Mouse (Mus musculus) heart, embryonic 13.5 days (tissue): ENCODE data around the gene Itpr1. TPM values are rescaled to one million over a fixed set of nuclear protein-coding genes. Genes with fewer than 3 reads are reported as not detected.

Experiments
- ATAC-seq: fragments of 200-750 bp; cut with Nextera tagmentation; 2 replicates; pipeline ENCODE4 v1.8.0; 2017; ENCODE audit warnings: moderate TSS enrichment; ENCODE audit not compliant: insufficient number of reproducible peaks, low FRiP score, low TSS enrichment; ENCODE audit errors: extremely low read depth
- H3K27ac ChIP-seq: fragments of 300-500 bp; sonication (generic); replicated peaks from 2 replicates; pipeline ENCODE4 v1.5.1; 2015; ENCODE audit warnings: moderate library complexity, mild to moderate bottlenecking, inconsistent platforms
- H3K27me3 ChIP-seq: fragments of 300-500 bp; sonication (generic); replicated peaks from 2 replicates; pipeline ENCODE4 v1.6.1; 2015; ENCODE audit warnings: mild to moderate bottlenecking, inconsistent platforms
- H3K36me3 ChIP-seq: fragments of 300-500 bp; sonication (generic); 2 replicates; pipeline ENCODE4 v1.6.1; 2015; ENCODE audit warnings: mild to moderate bottlenecking, inconsistent platforms
- H3K4me1 ChIP-seq: fragments of 300-500 bp; sonication (generic); 2 replicates; pipeline ENCODE4 v1.6.1; 2015; ENCODE audit warnings: inconsistent platforms
- H3K4me2 ChIP-seq: fragments of 300-500 bp; sonication (generic); 2 replicates; pipeline ENCODE4 v1.6.1; 2015; ENCODE audit warnings: inconsistent platforms, mild to moderate bottlenecking, moderate library complexity
- H3K4me3 ChIP-seq: fragments of 300-500 bp; sonication (generic); 2 replicates; pipeline ENCODE4 v1.5.1; 2015; ENCODE audit warnings: moderate library complexity, mild to moderate bottlenecking, inconsistent platforms
- H3K9ac ChIP-seq: fragments of 300-500 bp; sonication (generic); 2 replicates; pipeline ENCODE4 v1.6.1; 2015; ENCODE audit warnings: inconsistent platforms, mild to moderate bottlenecking, moderate library complexity
- H3K9me3 ChIP-seq: fragments of 300-500 bp; sonication (generic); 2 replicates; pipeline ENCODE4 v1.6.1; 2016; ENCODE audit warnings: inconsistent platforms
- WGBS: fragments of 180-500 bp; shearing (Covaris S2); methylation state at CpG from one replicate; pipeline ENCODE4 v1.1.7; 2015; ENCODE audit warnings: mixed read lengths; 5-methylcytosine and 5-hydroxymethylcytosine counted together
- polyA plus RNA-seq: library from polyadenylated mRNA; unstranded; fragments of >200 nt; fragmentation: Nextera tagmentation; extraction: Ambion mirVana; gene quantifications from 2 replicates; pipeline ENCODE4 v1.2.1, GENCODE M21; 2015

Itpr1 gene
- 11.1 and 12.1 TPM in 2 replicates for polyA plus RNA-seq

DNA sequence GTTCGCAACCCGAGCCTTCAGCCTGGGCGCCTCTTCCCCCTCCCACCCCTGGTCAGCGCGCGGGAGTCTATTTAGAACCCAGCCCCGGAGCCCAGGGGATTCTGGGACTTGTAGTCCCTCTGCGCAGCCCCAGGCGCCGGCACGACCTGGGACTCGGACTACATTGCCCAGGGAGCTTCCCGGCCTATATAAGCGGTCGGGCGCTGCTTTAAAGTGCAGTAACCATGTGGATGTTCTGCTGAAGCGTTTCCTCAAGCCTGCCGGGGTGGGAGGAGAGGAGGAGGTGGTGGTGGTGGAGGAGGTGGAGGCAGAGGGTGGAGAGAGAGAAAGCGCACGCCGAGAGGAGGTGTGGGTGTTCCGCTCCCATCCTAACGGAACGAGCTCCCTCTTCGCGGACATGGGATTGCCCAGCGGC, at the start of gene Itpr1:
Itpr1 (plus strand) TSS at position 216 of the 415 bp plus-strand sequence.
- Histone ChIP-seq H3K4me1 (peaks cover 44% of the 10 kb centered on the region), H3K4me3 (peak within 1 kb of the TSS; percentile 92), H3K27ac (peak within 1 kb of the TSS; percentile 86), H3K36me3 (peaks cover 4% of the 10 kb centered on the region; the same call in 1 of the 2 replicates), H3K4me2 (peak within 1 kb of the TSS; percentile 93), H3K27me3 (no peaks in the 10 kb centered on the region), H3K9ac (peak within 1 kb of the TSS; percentile 90), H3K9me3 (no peaks in the 10 kb centered on the region)
- ATAC-seq, result peak; percentile 99
- WGBS, result under 1% methylated on average over 27 of the region's 27 CpGs

DNA sequence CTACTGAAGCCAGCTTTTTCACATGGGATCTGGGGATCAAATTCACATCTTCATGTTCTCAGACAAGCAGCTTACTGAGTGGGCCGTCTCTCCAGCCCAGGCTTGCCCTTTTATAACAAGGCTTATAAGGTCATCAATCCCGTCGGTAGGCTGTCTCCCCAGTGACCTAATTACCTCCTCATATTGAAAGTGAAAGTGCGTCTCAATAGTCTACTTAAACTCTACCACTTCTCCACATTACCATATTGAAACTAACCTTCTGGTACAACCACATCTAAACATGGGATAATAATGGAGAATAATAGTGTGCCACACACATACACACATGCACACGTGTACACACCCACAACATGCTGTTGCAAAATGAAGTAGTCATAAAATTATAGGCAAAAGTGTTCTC, 48.0 kb upstream of the Itpr1 start:
- 78% methylated on average over 5 of the region's 5 CpGs for WGBS
- no peak for ATAC-seq

DNA sequence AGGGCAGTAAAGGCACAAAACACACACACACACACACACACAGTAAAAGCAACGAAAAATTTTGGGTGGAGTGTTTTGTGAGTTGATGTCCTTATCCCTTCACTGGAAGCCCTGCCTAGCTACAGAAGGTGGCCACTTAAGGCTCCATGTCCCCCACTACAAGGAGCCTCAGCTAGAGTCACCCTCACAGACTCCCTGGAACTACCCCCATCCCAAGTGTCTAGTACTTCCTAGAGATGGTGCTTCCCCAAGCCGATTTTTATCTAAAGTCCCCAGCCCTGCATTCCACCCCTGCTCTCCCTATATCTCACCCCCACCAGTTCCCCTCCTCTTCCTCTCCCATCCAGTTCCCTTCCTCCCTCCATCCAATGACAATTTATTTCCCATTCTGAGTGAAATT, 47.3 kb upstream of the Itpr1 start:
- H3K9ac ChIP-seq, result no peak overlapping the region
- H3K4me3 ChIP-seq, result no peak overlapping the region
- no peaks in the 10 kb centered on the region for H3K9me3 ChIP-seq
- WGBS, result 53% methylated on average over 2 of the region's 2 CpGs
- ATAC-seq, result no peak
- H3K27me3 ChIP-seq, result no peaks in the 10 kb centered on the region
- no peak overlapping the region for H3K27ac ChIP-seq
- no peak overlapping the region for H3K4me2 ChIP-seq
- H3K4me1 ChIP-seq, result 0 out of 2 replicates have a peak, but pooled peaks cover 3% of the 10 kb centered on the region
- H3K36me3 ChIP-seq, result no peaks in the 10 kb centered on the region

More for the DNA sequence above, 48.0 kb upstream of the Itpr1 start:
- Histone ChIP-seq H3K4me1 (0 out of 2 replicates have a peak, but pooled peaks cover 3% of the 10 kb centered on the region), H3K9me3 (no peaks in the 10 kb centered on the region), H3K9ac (no peak overlapping the region), H3K4me3 (no peak overlapping the region), H3K4me2 (no peak overlapping the region), H3K27ac (no peak overlapping the region), H3K36me3 (no peaks in the 10 kb centered on the region), H3K27me3 (no peaks in the 10 kb centered on the region)

DNA sequence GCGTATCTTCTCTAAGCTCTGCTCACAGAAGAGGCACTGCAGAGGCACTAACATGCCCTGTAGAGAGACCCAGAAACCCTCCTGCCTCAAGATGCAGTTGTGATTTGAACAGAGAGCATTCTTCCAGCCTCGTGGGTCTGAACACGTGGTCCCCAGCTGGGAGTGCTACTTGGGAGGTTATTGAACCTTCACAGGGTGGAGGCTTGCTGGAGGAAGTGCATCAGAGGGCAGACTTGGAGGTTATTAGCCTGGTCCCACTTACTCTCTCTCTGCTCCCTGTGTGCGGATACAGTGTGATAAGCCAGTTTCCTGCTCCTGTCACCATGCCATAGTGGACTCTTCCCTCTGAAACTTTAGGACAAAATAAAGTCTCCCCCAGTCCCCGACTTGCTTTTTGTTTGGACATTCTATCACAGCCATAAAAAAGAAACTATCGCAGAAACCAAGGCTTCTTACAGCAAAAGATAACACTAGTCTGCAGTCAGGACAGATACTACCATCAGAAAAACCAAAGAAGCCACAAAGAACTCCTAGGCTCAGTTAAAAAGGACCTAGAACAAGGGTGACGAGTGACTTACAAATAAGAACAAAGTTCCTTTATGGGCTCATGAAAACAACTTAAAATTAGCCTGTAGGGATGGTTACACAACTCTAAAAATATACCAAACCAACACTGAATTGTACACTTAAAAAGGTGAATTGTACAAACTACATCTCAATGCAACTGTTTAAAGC, 44.8 kb upstream of the Itpr1 start:
- no peak overlapping the region for H3K27ac ChIP-seq
- WGBS, result 58% methylated on average over 7 of the region's 7 CpGs
- no peak for ATAC-seq
- H3K9me3 ChIP-seq, result peaks cover 4% of the 10 kb centered on the region; the same call in 1 of the 2 replicates
- H3K4me3 ChIP-seq, result no peak overlapping the region
- H3K4me2 ChIP-seq, result no peak overlapping the region
- H3K9ac ChIP-seq, result no peak overlapping the region
- H3K4me1 ChIP-seq, result 0 out of 2 replicates have a peak, but pooled peaks cover 3% of the 10 kb centered on the region
- peaks cover 17% of the 10 kb centered on the region for H3K36me3 ChIP-seq
- H3K27me3 ChIP-seq, result no peaks in the 10 kb centered on the region

DNA sequence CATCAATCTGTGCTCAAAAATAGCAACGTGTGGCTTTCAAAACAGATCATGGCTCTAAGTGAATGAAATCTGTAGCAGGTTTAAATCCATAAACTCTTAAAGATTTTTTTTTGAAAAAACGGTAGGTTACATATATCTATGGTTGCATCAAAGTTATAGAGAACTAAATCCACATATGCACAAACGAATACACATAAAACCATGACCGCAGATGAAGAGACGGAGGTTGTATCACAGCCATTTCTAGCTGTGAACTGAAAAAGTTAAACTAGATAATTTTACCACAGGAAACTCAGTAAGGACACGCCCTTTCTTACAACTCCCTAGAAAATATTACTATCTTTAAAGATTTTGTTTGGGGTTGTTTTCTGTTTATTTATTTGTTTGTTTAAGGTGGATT, 44.2 kb upstream of the Itpr1 start:
- H3K9ac ChIP-seq, result no peak overlapping the region
- ATAC-seq, result no peak
- H3K9me3 ChIP-seq, result peaks cover 4% of the 10 kb centered on the region; the same call in 1 of the 2 replicates
- H3K4me3 ChIP-seq, result no peak overlapping the region
- peaks cover 23% of the 10 kb centered on the region for H3K36me3 ChIP-seq
- H3K27ac ChIP-seq, result no peak overlapping the region
- H3K4me1 ChIP-seq, result no peaks in the 10 kb centered on the region
- no peaks in the 10 kb centered on the region for H3K27me3 ChIP-seq
- WGBS, result 81% methylated on average over 6 of the region's 6 CpGs
- no peak overlapping the region for H3K4me2 ChIP-seq

DNA sequence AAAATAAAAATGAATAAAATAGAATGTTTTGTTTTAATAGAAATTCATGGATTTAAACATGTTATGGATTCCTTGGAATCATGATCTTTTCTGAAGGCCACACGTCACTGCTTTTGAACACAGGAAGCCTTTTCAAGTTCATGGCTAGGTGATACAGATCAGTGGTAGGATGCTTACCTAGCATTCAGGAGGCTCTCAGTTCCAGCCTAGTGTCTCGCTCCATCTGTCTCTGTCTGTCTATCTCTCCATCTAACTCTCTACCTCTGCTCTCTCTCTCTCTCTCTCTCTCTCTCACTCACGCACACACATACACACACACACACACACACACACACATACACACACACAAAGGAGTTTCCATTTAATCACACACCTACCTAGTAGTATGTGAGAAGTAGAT, 43.4 kb upstream of the Itpr1 start:
- ATAC-seq, result no peak
- no peaks in the 10 kb centered on the region for H3K4me1 ChIP-seq
- H3K27me3 ChIP-seq, result no peaks in the 10 kb centered on the region
- peaks cover 26% of the 10 kb centered on the region for H3K36me3 ChIP-seq
- peaks cover 4% of the 10 kb centered on the region; the same call in 1 of the 2 replicates for H3K9me3 ChIP-seq
- H3K4me3 ChIP-seq, result no peak overlapping the region
- WGBS, result 76% methylated on average over 3 of the region's 3 CpGs
- no peak overlapping the region for H3K9ac ChIP-seq
- no peak overlapping the region for H3K27ac ChIP-seq
- no peak overlapping the region for H3K4me2 ChIP-seq

DNA sequence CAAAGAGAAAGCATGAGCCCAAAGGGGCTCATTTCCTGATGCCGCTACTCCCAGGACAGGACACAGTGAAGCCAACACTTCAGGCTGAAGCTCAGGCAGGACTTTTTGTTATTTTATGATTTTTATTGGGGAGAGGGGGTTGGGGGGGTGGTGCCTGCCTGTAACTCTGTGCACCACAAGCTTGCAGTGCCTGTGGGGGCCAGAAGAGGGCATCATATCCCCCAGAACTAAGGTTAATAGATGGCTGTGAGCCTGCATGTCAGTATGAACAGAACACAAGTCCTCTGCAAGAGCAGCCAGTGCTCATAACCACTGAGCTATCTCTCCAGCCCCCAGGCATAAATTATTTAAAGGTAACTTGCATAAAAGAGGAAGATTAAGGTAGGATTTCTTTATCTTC, 40.7 kb upstream of the Itpr1 start:
- Histone ChIP-seq H3K9me3 (peaks cover 4% of the 10 kb centered on the region; the same call in 1 of the 2 replicates), H3K36me3 (peaks cover 38% of the 10 kb centered on the region), H3K4me2 (no peak overlapping the region), H3K27me3 (no peaks in the 10 kb centered on the region), H3K4me1 (no peaks in the 10 kb centered on the region), H3K9ac (no peak overlapping the region), H3K4me3 (no peak overlapping the region), H3K27ac (no peak overlapping the region)
- WGBS, result 94% methylated on average over 1 of the region's 1 CpGs
- no peak for ATAC-seq

DNA sequence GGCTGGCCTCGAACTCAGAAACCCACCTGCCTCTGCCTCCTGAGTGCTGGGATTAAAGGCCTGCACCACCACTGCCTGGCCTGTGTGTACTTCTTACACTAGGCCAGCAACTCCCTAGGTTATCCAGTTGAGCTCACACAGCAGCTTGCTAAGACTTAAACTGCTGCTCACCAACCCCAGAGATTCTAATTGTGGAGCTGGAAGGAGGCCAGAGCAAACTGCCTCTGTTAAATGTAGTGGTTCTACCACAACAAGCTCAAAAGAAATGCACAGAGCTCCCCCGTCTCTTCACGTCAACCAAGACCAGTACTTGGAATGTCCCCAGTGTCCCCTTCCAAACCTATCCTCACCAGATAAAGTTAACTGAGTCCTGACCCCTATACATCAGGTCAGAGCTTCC, 38.7 kb upstream of the Itpr1 start:
- no peak for ATAC-seq
- H3K4me3 ChIP-seq, result no peak overlapping the region
- H3K9me3 ChIP-seq, result peaks cover 4% of the 10 kb centered on the region; the same call in 1 of the 2 replicates
- H3K4me2 ChIP-seq, result no peak overlapping the region
- no peaks in the 10 kb centered on the region for H3K27me3 ChIP-seq
- H3K27ac ChIP-seq, result no peak overlapping the region
- H3K9ac ChIP-seq, result no peak overlapping the region
- WGBS, result 79% methylated on average over 3 of the region's 3 CpGs
- H3K4me1 ChIP-seq, result no peaks in the 10 kb centered on the region
- peaks cover 38% of the 10 kb centered on the region for H3K36me3 ChIP-seq

DNA sequence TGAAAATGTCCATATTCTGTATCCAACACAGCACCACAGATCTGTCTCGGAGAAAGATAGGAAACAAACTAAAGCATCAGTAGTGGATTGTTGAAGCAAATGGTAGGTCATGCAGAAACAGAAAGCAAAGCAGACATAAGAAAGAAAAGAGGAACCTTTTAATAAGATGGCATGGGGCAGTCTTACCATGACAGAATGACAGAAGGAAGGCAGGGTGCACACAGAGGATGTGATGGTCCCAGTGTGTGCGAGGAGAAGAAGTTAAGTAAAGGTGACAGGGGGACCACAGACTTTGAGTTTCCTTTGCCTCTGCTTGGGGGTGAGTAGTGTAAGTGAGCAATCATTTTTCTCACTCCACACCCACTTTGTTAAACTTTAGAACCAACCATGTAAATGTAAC, 33.8 kb upstream of the Itpr1 start:
- peaks cover 14% of the 10 kb centered on the region for H3K36me3 ChIP-seq
- H3K4me1 ChIP-seq, result no peaks in the 10 kb centered on the region; the same call in 1 of the 2 replicates
- 84% methylated on average over 2 of the region's 2 CpGs for WGBS
- no peak overlapping the region for H3K4me2 ChIP-seq
- H3K27me3 ChIP-seq, result no peaks in the 10 kb centered on the region
- H3K27ac ChIP-seq, result no peak overlapping the region
- no peak overlapping the region for H3K9ac ChIP-seq
- no peaks in the 10 kb centered on the region for H3K9me3 ChIP-seq
- H3K4me3 ChIP-seq, result no peak overlapping the region
- ATAC-seq, result no peak

DNA sequence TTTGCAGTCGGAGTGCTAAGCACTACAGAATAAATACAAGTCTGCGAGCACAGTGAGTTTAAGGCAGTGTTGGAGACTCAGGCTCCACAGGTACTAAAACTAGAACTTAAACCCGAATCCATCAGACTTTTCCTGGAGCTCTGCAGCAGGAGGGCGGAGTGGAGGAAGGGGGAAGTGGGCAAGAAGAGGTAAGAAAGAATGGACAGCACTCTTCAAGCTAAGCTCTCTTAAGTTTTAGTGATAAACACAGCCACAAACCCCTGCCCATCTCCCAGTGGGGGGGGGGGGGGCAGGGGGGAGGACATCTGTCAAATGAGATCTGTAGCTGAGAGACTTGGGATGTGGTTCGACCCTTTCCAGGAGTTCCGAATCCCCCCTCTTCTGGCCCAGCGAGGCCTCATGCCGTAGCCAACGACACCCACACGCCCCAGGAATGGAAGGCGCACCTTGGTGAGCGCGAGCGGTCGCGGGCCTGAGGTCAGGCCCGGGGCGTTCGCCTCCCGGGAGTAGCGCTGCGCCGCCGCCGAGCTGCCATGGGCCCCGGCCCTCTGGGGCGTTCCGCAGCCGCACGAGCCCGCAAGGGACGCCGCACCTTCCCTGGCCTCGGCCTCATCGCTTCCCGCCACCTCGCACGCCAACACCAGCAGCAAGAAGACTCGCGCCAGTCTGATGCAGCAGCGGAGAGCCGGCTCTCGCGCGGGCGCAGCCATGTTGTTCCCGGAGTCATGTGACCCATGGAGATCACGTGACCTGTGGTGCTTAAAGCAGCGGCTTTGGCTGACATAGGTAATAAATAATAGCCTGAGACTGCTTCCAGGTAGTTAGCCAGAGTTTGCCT, 27.8 kb upstream of the Itpr1 start, which contains the start of gene Sumf1:
Sumf1 (minus strand) TSS at position 736 of the 838 bp plus-strand sequence.
- Histone ChIP-seq H3K4me3 (peak within 1 kb of the TSS; percentile 90), H3K4me1 (peaks cover 9% of the 10 kb centered on the region), H3K9me3 (no peaks in the 10 kb centered on the region), H3K4me2 (peak within 1 kb of the TSS; percentile 94), H3K9ac (peak within 1 kb of the TSS; percentile 86), H3K27me3 (peaks cover 1% of the 10 kb centered on the region; the same call in 1 of the 2 replicates), H3K27ac (no peak within 1 kb of the TSS), H3K36me3 (no peaks in the 10 kb centered on the region)
- 4% methylated on average over 49 of the region's 49 CpGs for WGBS
- ATAC-seq, result peak; percentile 63

DNA sequence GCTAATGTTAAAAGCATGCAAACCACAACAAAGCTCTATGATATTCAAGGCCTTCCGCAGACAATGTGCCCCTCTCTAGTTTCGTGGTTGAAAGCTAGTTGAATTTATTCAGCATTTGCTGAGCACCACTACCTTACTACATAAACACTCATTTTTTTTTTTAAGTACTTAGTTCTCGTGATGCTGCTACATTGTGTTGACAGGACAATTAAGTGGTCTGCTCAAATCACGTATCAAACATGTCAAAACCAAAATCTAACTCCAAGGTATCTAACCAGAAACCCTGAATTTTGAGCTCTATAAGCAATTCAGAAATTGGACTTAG, 27.2 kb upstream of the Itpr1 start:
- Histone ChIP-seq H3K9ac (peak overlapping the region; percentile 86), H3K27me3 (peaks cover 5% of the 10 kb centered on the region; the same call in 1 of the 2 replicates), H3K9me3 (no peaks in the 10 kb centered on the region), H3K4me2 (peak overlapping the region; percentile 94), H3K4me1 (peaks cover 9% of the 10 kb centered on the region), H3K4me3 (peak overlapping the region; percentile 90), H3K36me3 (no peaks in the 10 kb centered on the region), H3K27ac (no peak overlapping the region)
- WGBS, result 18% methylated on average over 4 of the region's 4 CpGs
- ATAC-seq, result no peak
